Mouse (Mus musculus) heart, postnatal 0 days (tissue): Measurements from ENCODE around the gene Ifit3b. TPM values are rescaled to one million over a fixed set of nuclear protein-coding genes. Genes with fewer than 3 reads are reported as not detected.
"Not testable (repeated sequence)": the region's sequence is repeated elsewhere in the genome, so short reads cannot be mapped to it uniquely, and the experiment has no call there.

Source experiments
- ATAC-seq: fragments of 200-750 bp; cut with Nextera tagmentation; 2 replicates; pipeline ENCODE4 v1.8.0; 2017; ENCODE audit warnings: low read depth, moderate number of reproducible peaks, moderate library complexity; ENCODE audit not compliant: insufficient read depth
- DNase-seq: peaks from one replicate; pipeline ENCODE4 v3.0.0-alpha.2; 2016; ENCODE audit warnings: low spot score
- H3K27ac ChIP-seq: fragments of 300-500 bp; sonication (generic); 2 replicates; pipeline ENCODE4 v1.5.1; 2014; ENCODE audit warnings: low read depth, mild to moderate bottlenecking
- H3K27me3 ChIP-seq: fragments of 300-500 bp; sonication (generic); 2 replicates; pipeline ENCODE4 v1.6.1; 2014; ENCODE audit warnings: low read length, mixed read lengths; ENCODE audit not compliant: control insufficient read depth, insufficient read depth
- H3K36me3 ChIP-seq: fragments of 300-500 bp; sonication (generic); replicated peaks from 2 replicates; pipeline ENCODE4 v1.6.1; 2014; ENCODE audit warnings: low read length, mixed read lengths; ENCODE audit not compliant: control insufficient read depth, insufficient read depth
- H3K4me1 ChIP-seq: fragments of 300-500 bp; sonication (generic); 2 replicates; pipeline ENCODE4 v1.6.1; 2014; ENCODE audit warnings: antibody characterized with exemption; ENCODE audit not compliant: control insufficient read depth, insufficient read depth
- H3K4me2 ChIP-seq: fragments of 300-500 bp; sonication (generic); 2 replicates; pipeline ENCODE4 v1.6.1; 2014; ENCODE audit warnings: low read depth, mild to moderate bottlenecking, low read length, moderate library complexity
- H3K4me3 ChIP-seq: fragments of 300-500 bp; sonication (generic); 2 replicates; pipeline ENCODE4 v1.5.1; 2014; ENCODE audit warnings: low read depth, low read length
- H3K9ac ChIP-seq: fragments of 300-500 bp; sonication (generic); replicated peaks from 2 replicates; pipeline ENCODE4 v1.6.1; 2014; ENCODE audit warnings: low read depth, low read length, mixed read lengths
- H3K9me3 ChIP-seq: fragments of 300-500 bp; sonication (generic); replicated peaks from 2 replicates; pipeline ENCODE4 v1.6.1; 2016; ENCODE audit warnings: low read length; ENCODE audit not compliant: control insufficient read depth
- CTCF ChIP-seq: IDR thresholded peaks from 2 replicates; pipeline ENCODE4 v1.5.1; 2016; ENCODE audit warnings: antibody characterized with exemption, control low read depth, low read depth
- EP300 ChIP-seq: IDR thresholded peaks from 2 replicates; pipeline ENCODE4 v1.6.1; 2016; ENCODE audit warnings: antibody characterized with exemption, low read depth
- WGBS: fragments of 180-500 bp; shearing (Covaris S2); extraction: QIAGEN DNeasy Blood & Tissue Kit; methylation state at CpG from one replicate; pipeline ENCODE4 v1.1.7; 2014; 5-methylcytosine and 5-hydroxymethylcytosine counted together
- polyA plus RNA-seq: library from polyadenylated mRNA; unstranded; fragments of >200 nt; fragmentation: Nextera tagmentation; extraction: Ambion mirVana; gene quantifications from 2 replicates; pipeline ENCODE4 v1.2.1, GENCODE M21; 2015
- total RNA-seq: library from RNA; depleted of rRNA; stranded (reverse); fragments of >200 nt; gene quantifications from 2 replicates; pipeline ENCODE4 v1.2.3, GENCODE M21; 2014; ENCODE audit warnings: low replicate concordance

Gene Ifit3b
- total and polyA plus RNA-seq, 2 experiments from 2014 or later = 0.57 to 0.72 TPM

DNA sequence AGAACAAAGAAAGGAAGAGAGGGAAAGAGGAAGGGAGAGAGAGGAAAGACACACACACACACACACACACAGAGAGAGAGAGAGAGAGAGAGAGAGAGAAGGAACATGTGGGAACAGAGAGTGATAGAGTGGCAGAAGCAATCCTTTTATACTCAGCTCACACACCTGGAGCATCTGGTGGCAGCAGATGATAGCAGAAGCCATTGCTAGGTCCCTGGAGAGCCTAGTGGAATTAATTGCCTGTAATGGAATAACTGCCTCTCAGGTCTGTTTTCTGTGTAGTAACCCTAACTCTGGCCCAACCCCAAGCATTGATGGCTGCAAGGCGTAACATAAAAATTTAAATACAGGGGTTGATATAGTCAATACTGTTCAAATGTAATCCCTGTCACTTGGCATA, 36.7 kb upstream of the Ifit3b start:
- H3K27me3 ChIP-seq = no peaks in the 10 kb centered on the region
- H3K9me3 ChIP-seq = no peaks in the 10 kb centered on the region
- no peak overlapping the region for H3K9ac ChIP-seq
- 94% methylated on average over 1 of the region's 1 CpGs for WGBS
- ATAC-seq (no peak), DNase-seq (no peak)
- H3K4me2 ChIP-seq = no peak overlapping the region
- peaks cover 6% of the 10 kb centered on the region; the same call in 1 of the 2 replicates for H3K4me1 ChIP-seq
- H3K4me3 ChIP-seq = no peak overlapping the region
- H3K36me3 ChIP-seq = peaks cover 18% of the 10 kb centered on the region; the same call in 1 of the 2 replicates
- no peak for TF ChIP-seq CTCF
- no peak for TF ChIP-seq EP300
- no peak overlapping the region for H3K27ac ChIP-seq

DNA sequence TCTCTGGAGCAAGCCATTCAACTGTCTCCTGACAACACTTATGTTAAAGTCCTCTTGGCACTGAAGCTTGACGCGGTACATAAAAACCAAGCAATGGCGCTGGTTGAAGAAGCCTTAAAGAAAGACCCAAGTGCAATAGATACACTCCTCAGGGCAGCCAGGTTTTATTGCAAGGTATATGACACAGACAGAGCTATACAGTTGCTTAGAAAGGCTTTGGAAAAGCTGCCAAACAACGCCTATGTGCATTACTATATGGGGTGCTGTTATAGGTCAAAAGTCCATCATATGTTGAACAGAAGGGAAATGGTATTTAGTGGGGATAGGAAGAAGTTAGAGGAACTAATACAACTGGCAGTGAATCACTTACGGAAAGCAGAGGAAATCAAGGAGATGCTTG, 34.1 kb upstream of the Ifit3b start:
- no peak for DNase-seq
- Histone ChIP-seq H3K9me3 (no peaks in the 10 kb centered on the region), H3K4me2 (no peak overlapping the region), H3K4me1 (peaks cover 6% of the 10 kb centered on the region; the same call in 1 of the 2 replicates), H3K27ac (no peak overlapping the region), H3K9ac (no peak overlapping the region), H3K4me3 (no peak overlapping the region), H3K27me3 (no peaks in the 10 kb centered on the region), H3K36me3 (peaks cover 18% of the 10 kb centered on the region; the same call in 1 of the 2 replicates)
- no peak for ATAC-seq
- TF ChIP-seq CTCF (no peak), EP300 (no peak)
- WGBS = 91% methylated on average over 5 of the region's 5 CpGs

DNA sequence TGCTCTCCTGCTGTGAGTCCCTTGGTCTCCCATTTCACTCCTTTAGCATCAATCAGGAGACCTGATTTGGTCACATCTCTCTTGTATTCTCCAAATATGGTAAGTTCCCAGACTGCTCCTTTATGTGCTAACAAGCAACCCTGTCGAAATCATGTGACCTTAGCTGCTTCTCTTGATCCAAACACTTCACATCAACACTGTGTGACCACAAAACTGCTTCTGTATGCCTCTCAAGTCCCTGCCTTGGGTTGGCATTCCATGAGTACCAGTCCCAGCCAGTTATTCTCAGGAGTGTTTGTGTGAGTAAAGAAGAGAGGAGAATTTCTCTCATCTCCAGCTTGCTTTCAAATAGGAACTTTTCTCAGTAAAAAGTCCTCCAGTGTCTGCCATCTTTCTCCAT, 30.6 kb upstream of the Ifit3b start:
- H3K4me2 ChIP-seq = no peak overlapping the region
- no peak for TF ChIP-seq EP300
- no peak for TF ChIP-seq CTCF
- H3K36me3 ChIP-seq = peaks cover 18% of the 10 kb centered on the region; the same call in 1 of the 2 replicates
- 56% methylated on average over 1 of the region's 1 CpGs for WGBS
- H3K4me3 ChIP-seq = no peak overlapping the region
- no peaks in the 10 kb centered on the region for H3K4me1 ChIP-seq
- no peak overlapping the region for H3K9ac ChIP-seq
- H3K27me3 ChIP-seq = no peaks in the 10 kb centered on the region
- H3K27ac ChIP-seq = no peak overlapping the region
- no peaks in the 10 kb centered on the region for H3K9me3 ChIP-seq
- no peak for DNase-seq
- ATAC-seq = no peak

DNA sequence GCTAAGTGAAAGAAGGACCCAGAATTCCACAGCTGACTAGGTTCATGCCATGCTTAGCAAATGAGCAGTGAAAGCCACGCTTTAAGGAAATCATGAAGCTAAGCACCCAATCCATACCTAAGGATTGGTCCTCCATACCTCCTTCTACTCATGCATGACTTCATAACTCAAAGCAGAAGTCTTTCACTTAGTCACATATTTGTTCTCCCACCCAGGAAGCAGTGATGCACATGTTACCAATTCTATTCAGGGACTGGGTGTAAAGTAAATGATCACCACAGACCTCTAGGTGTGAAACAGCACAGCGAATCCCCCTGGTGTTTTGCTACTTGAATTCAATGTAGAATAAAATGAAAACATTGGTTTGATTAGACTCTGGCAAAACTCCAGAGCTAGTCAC, 25.1 kb upstream of the Ifit3b start:
- peak overlapping the region; percentile 51; the same call in 1 of the 2 replicates for H3K27ac ChIP-seq
- not testable (repeated sequence) for H3K36me3 ChIP-seq, H3K4me1 ChIP-seq, ATAC-seq, H3K9me3 ChIP-seq, H3K9ac ChIP-seq, H3K4me2 ChIP-seq, H3K27me3 ChIP-seq, DNase-seq, H3K4me3 ChIP-seq
- 63% methylated on average over 2 of the region's 2 CpGs for WGBS

- H3K27me3 ChIP-seq, DNase-seq, H3K4me3 ChIP-seq, H3K9me3 ChIP-seq, H3K36me3 ChIP-seq, H3K4me1 ChIP-seq, H3K9ac ChIP-seq, H3K4me2 ChIP-seq: not testable (repeated sequence)
- WGBS = 23% methylated on average over 2 of the region's 2 CpGs
- H3K27ac ChIP-seq = peak within 1 kb of the TSS; percentile 51; the same call in 1 of the 2 replicates
- ATAC-seq = peak; percentile 83
Measured at GRCm38 (mm10) chr19:34583126-34583766, 24.5 kb upstream of the Ifit3b start, which contains the start of gene Ifit3. Gene Ifit3, plus strand, starts transcription at chr19:34583531.

GRCm38 (mm10) chr19:34585740-34586458, 21.9 kb upstream of the Ifit3b start:
- not testable (repeated sequence) for H3K27me3 ChIP-seq, H3K36me3 ChIP-seq, H3K9ac ChIP-seq, H3K27ac ChIP-seq, H3K4me3 ChIP-seq, H3K4me1 ChIP-seq, DNase-seq, H3K9me3 ChIP-seq, H3K4me2 ChIP-seq, ATAC-seq
- WGBS = 69% methylated on average over 5 of the region's 5 CpGs

GRCm38 (mm10) chr19:34587898-34588692, 19.7 kb upstream of the Ifit3b start:
- not testable (repeated sequence) for H3K4me1 ChIP-seq, H3K36me3 ChIP-seq, H3K4me2 ChIP-seq, H3K9ac ChIP-seq, ATAC-seq, DNase-seq, H3K4me3 ChIP-seq, H3K9me3 ChIP-seq, H3K27me3 ChIP-seq, H3K27ac ChIP-seq
- 61% methylated on average over 6 of the region's 12 CpGs for WGBS
